In the genomic region with DNA sequence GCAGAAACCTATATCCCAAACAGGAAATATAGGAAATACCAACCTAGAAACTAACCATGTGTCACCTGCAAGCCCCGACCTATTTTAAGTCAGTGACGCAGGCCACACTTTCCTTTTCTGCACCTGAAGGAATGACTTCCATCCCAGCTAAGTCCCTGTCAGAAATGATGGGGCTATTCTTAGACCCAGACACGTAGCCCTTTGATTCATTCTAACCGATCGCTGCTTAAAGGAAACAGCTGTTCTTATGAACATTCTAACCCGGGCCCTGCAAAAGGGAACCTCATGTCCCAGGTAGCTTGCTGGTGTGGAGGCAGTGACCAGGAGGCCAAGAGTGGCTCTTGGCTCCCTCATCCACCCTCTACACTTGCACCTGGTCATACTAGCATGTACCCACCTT, we compare ENCODE assay signal across 22 mouse cellular contexts.
"Had no signal": no experiment of that assay in that cellular context is flagged by ENCODE, and none has a peak within 500 bp of the region (broad histone marks: within the 10 kb centered on the region; RNA-seq: fewer than 3 reads in every experiment).

No protein-coding gene starts in this region.

- H3K4me3 ChIP-seq: heart, adult 2 months; heart, embryonic 12.5 days; hindbrain, embryonic 13.5 days; hindbrain, embryonic 15.5 days; layer of hippocampus, adult 2 months; left cerebral cortex, adult 2 months; limb, embryonic 10.5 days; limb, embryonic 12.5 days; liver, embryonic 13.5 days had no signal

- H3K9me3 ChIP-seq: heart, embryonic 12.5 days; hindbrain, embryonic 13.5 days; hindbrain, embryonic 15.5 days; limb, embryonic 10.5 days; limb, embryonic 12.5 days; liver, embryonic 13.5 days had no signal

- H3K27ac ChIP-seq: heart, adult 2 months; hindbrain, embryonic 13.5 days; hindbrain, embryonic 15.5 days; hindbrain, postnatal 0 days; layer of hippocampus, adult 2 months; left cerebral cortex, adult 2 months; limb, embryonic 10.5 days; limb, embryonic 12.5 days; liver, embryonic 13.5 days had no signal

- ATAC-seq: hindbrain, postnatal 0 days; intestine, postnatal 0 days had no signal

- H3K9ac ChIP-seq: heart, embryonic 12.5 days; hindbrain, embryonic 13.5 days; hindbrain, embryonic 15.5 days; limb, embryonic 12.5 days; liver, embryonic 13.5 days had no signal

- H3K4me2 ChIP-seq: heart, embryonic 12.5 days; hindbrain, embryonic 13.5 days; hindbrain, embryonic 15.5 days; limb, embryonic 12.5 days; liver, embryonic 11.5 days; liver, embryonic 13.5 days had no signal

- H3K27me3 ChIP-seq: heart, embryonic 12.5 days; hindbrain, embryonic 15.5 days; liver, embryonic 13.5 days had no signal

- H3K36me3 ChIP-seq: heart, embryonic 12.5 days; hindbrain, embryonic 13.5 days; hindbrain, embryonic 15.5 days; limb, embryonic 10.5 days; limb, embryonic 12.5 days; liver, embryonic 13.5 days had no signal

- DNase-seq: gastrocnemius, postnatal 10 days; gastrocnemius, postnatal 25 days; heart, adult 11 months; heart, adult 2 months; heart, postnatal 10 days; kidney, adult 18-20 months; kidney, adult 8-10 months; kidney, postnatal 10 days; kidney, postnatal 25 days; kidney, postnatal 4 days; liver; liver, embryonic 13.5 days had no signal

- H3K4me1 ChIP-seq: liver, embryonic 13.5 days had no signal
